7 mouse cellular contexts compared by ENCODE assay signal in the genomic region with DNA sequence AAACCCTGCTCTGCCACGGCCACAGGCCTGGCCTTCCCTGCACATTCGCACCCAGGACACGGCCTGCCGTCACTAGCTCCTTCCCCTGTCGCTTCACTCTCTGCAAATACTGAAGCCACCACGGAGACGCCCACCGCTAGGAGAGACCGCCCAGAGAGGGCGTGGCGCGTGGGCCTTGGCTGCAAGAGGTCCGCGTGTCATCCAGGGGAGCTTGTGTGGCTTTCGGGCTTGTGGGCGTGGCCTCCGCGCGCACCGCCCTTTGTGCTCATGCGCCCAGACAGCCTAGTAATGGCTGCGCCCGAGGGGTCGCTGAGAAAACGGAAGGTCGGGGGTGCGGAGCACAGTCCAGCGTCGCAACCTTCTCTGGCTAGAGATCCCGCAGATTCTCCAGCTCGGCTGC. TPM values are rescaled to one million over a fixed set of nuclear protein-coding genes. Genes with fewer than 3 reads are reported as not detected.
DNase-seq lines count a peak whose midpoint lies in the region; ATAC-seq lines count a peak whose summit lies in the region.

A gene (plus strand): TSS at position 166 of the 400 bp plus-strand sequence.

- under 1% methylated on average over 31 of the region's 31 CpGs for WGBS in intestine, embryonic 15.5 days
- under 1% methylated on average over 31 of the region's 31 CpGs for WGBS in midbrain, embryonic 10.5 days

- peak within 1 kb of the TSS; percentile 87 for H3K4me2 ChIP-seq in intestine, embryonic 15.5 days (replicated peaks)

- peaks cover 9% of the 10 kb centered on the region for H3K4me1 ChIP-seq in intestine, embryonic 15.5 days (replicated peaks)
- peaks cover 51% of the 10 kb centered on the region for H3K4me1 ChIP-seq in midbrain, embryonic 10.5 days

- H3K27ac ChIP-seq in intestine, embryonic 15.5 days: peak within 1 kb of the TSS; percentile 78
- peak within 1 kb of the TSS; percentile 92 for H3K27ac ChIP-seq in midbrain, embryonic 10.5 days (replicated peaks)

- peak within 1 kb of the TSS; percentile 65 for H3K9ac ChIP-seq in intestine, embryonic 15.5 days

- no peaks in the 10 kb centered on the region for H3K27me3 ChIP-seq in intestine, embryonic 15.5 days (replicated peaks)
- peaks cover 26% of the 10 kb centered on the region for H3K27me3 ChIP-seq in midbrain, embryonic 10.5 days (ENCODE audit: low read depth, poor library complexity, severe bottlenecking)

- intact Hi-C loops in left cerebral cortex, postnatal 25 days (cut with DNase I): no loop called here

- no peaks in the 10 kb centered on the region for H3K9me3 ChIP-seq in intestine, embryonic 15.5 days
- H3K9me3 ChIP-seq in midbrain, embryonic 10.5 days (replicated peaks): no peaks in the 10 kb centered on the region

- ATAC-seq in intestine, embryonic 15.5 days: peak; percentile 99

- H3K36me3 ChIP-seq in intestine, embryonic 15.5 days: no peaks in the 10 kb centered on the region
- H3K36me3 ChIP-seq in midbrain, embryonic 10.5 days: 0 out of 2 replicates have a peak, but pooled peaks cover 5% of the 10 kb centered on the region

- peak within 1 kb of the TSS; percentile 57 for H3K4me3 ChIP-seq in intestine, embryonic 15.5 days (replicated peaks)
- peak within 1 kb of the TSS; percentile 77 for H3K4me3 ChIP-seq in midbrain, embryonic 10.5 days

- peak; percentile 93 to 96 for DNase-seq in adrenal gland, adult 18-20 months (ENCODE audit: low spot score in 2 of 2)
- DNase-seq in embryo, embryonic 11 days: peak; percentile 98
- peak; percentile 97 for DNase-seq in gastrocnemius, postnatal 25 days
- peak; percentile 95 to 98 for DNase-seq in left cerebral cortex, postnatal 25 days (ENCODE audit: low spot score in 2 of 2)
- peak; percentile 96 for DNase-seq in midbrain, embryonic 10.5 days (ENCODE audit: low spot score)
- DNase-seq in right cerebral cortex, postnatal 4 days: peak; percentile 89

RNA-seq across cellular contexts. Expression of the gene that starts here (rescaled TPM):
- total RNA-seq in adrenal gland, adult 18-20 months (2021): 10 to 100 TPM; 36.9 to 38.7 TPM
- total RNA-seq in gastrocnemius, postnatal 25 days (2021): 10 to 100 TPM; 11.6 to 16.6 TPM
- 33.0 and 35.9 TPM in 2 replicates for polyA plus RNA-seq in intestine, embryonic 15.5 days (2015; fragmentation: Nextera tagmentation; extraction: Ambion mirVana)
- 10 to 100 TPM; 20.4 to 23.7 TPM for total RNA-seq in left cerebral cortex, postnatal 25 days (2021)
- polyA plus RNA-seq in midbrain, embryonic 10.5 days (2016; fragmentation: Nextera tagmentation; extraction: Ambion mirVana): 22.3 and 22.6 TPM in 2 replicates

Comparison
In these comparisons a context has a peak if more than half of its experiments do, and no peak if none do; other contexts are left out.
1. Peak in every context shown above with its lines: DNase-seq, ATAC-seq, H3K4me3 ChIP-seq and H3K27ac ChIP-seq.